Mouse (Mus musculus): ENCODE measurements around the gene Gna11.

DNA sequence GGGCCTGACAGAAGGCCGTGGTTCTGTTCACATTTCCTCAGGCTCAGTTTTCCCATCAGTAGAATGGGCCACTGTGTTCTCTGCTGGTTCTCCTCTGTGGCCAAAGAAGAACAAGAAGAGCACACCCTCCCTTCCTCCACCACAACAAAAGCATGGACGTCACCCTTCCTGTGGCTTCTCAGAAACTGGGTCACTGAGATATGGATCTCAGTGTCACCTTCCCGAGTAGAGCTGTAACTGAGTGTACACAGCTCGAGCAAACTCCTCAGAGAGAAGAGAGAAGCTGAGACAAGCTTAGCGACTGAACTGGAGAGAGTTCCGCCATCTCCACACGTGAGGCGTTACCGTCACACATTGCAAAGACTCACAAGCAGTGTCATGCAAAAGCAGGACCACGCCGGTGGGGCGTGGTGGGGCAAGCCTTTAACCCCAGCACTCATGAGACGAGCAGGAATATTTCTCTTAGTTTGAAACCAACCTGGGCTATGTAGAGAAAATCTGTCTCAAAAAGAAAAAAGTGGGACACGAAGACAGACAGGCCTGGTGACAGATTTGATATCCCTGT is 34.7 kb downstream of the Gna11 start:
- no peak for TF ChIP-seq POLR2A (IDR thresholded peaks at IDR 0.05; ENCODE audit: insufficient read depth, low read depth, low read length)
- no peak for TF ChIP-seq CTCF (IDR thresholded peaks at IDR 0.05; ENCODE audit: insufficient read depth, low read depth, low read length)
